Mouse (Mus musculus): Measurements from ENCODE around the gene Vps37b.
"Not testable (repeated sequence)": the region's sequence is repeated elsewhere in the genome, so short reads cannot be mapped to it uniquely, and the experiment has no call there.

The Vps37b gene

GRCm38 (mm10) chr5:124032001-124032508, at the start of gene Vps37b:
TSS of gene Vps37b (minus strand) at chr5:124032270.
- DNase-seq (ENCODE audit: low spot score in 2 of 2) = peak; percentile 95 to 96

DNA sequence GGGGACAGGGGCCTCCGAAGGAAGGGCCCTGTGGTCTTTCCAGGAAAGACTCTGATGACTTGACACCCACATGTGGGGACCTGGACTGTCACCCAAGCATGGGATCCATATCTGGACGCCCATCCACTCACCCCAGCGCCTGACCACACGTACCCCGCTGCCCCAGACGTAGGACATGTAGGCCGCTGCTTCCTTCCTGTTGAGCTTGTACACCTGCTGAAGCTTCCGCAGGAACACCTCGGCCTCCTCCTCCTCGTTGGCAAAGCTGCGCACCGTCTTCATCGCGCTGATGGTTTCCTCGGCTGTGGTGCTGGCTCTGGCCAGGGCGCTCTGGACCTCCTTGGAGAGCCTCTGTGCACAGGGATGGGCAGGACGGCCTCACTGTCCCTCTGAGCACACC, 47.8 kb upstream of the Vps37b start:
- DNase-seq (ENCODE audit: low spot score in 2 of 2) = no peak

DNA sequence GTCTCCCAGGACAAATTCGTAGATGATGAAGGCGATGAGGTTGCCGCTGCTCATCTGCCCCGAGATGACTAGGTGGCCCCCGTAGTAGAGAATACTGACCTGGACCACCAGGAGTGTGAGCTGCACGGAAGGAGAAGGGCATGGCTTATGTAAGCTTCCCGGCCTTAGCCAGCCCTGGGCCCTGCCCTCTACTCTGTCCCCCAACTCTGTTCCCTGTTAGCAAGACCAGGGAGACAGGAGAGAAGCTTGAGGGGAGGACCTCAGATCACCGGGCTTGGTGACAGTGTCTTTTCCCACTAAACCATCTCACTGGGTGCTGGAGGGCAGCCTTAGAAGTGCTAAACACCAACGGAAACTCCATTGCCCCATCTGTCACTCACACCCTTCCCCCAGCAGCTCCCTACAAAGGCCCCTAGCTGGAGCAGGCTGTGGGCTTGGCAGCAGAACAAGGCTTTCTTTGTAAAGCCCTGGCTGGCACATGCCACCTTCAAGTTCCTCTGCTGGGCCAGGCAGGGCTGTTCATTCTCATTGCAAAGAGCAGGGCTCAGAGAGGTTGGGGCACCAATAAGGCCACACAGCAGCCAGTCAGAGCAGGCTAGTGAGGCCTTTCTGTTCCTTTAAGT, 46.8 kb upstream of the Vps37b start:
- peak in 1 of 2 experiments; percentile 70 for DNase-seq (ENCODE audit: low spot score in 2 of 2)

GRCm38 (mm10) chr5:124077856-124078460, 45.9 kb upstream of the Vps37b start:
- DNase-seq (ENCODE audit: low spot score in 2 of 2) = no peak

DNA sequence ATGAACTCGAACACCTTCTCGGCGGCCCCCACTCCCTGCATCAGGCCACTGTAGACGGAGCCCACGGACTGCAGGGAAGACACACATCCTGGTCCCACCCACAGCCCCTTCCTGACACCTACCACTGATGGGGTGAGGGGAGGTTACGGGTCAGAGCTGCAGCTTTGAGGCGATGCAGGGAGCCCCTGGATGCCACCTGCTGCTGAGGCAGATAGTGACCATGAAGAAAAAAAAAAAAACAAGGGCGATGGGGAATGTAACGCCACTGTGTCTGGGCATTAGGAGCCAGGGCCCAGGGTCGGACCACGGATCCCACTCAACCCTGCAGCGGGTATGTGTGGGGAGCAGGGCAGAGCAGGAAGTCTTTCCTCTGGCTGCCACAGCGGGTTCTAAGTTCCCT, 45.2 kb upstream of the Vps37b start:
- no peak for DNase-seq (ENCODE audit: low spot score in 2 of 2)

GRCm38 (mm10) chr5:124076559-124076958, 44.5 kb upstream of the Vps37b start:
- no peak for DNase-seq (ENCODE audit: low spot score in 2 of 2)

- no peak for DNase-seq (ENCODE audit: low spot score in 2 of 2)
Observed at GRCm38 (mm10) chr5:124075716-124076115, 43.6 kb upstream of the Vps37b start.

DNA sequence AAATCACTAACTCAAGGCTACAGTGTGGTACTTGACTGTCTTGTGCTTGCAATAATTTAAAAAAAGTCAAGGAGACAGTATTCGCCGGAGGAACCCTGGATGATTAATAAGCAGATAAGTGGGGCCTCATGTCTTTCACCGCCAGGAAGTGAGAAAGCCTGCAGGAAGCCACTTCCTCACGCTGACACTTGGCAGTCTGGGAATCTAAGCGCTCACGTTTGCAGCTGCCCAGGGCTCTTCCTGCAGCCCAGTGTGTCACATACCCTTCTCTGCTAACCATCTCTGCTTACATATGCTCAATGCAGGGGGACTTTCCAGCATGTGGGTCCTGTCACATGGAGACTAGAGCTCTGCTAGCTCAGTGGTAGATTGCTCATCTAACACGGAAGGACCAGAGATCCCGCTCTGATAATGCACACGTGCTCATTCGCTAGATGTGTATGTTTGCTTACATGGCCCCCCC, 42.8 kb upstream of the Vps37b start:
- DNase-seq (ENCODE audit: low spot score in 2 of 2) = no peak

GRCm38 (mm10) chr5:124073682-124074081, 41.6 kb upstream of the Vps37b start:
- no peak for DNase-seq (ENCODE audit: low spot score in 2 of 2)

DNA sequence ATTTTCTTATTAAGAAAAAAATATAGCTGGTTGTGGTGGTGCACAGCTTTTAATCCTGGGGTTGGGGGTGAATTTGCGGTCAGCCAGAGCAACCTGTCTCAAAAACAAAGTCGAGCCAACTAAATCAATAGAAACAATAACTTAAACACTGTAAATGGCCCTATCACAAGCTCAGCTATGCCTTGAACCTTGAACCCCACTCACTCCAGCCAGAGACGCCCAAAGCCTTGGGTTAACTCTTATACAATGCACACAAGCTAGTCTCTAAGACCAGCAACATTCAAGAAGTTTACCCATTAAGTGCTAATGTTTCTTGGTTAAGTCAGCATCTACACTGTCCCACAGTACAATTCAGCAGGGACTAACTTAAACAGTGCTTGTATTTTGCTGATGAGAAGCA, 37.6 kb upstream of the Vps37b start:
- no peak for DNase-seq (ENCODE audit: low spot score in 2 of 2)

GRCm38 (mm10) chr5:124062037-124062824, 30.2 kb upstream of the Vps37b start:
- DNase-seq (ENCODE audit: low spot score in 2 of 2) = peak in 1 of 2 experiments; percentile 51

DNA sequence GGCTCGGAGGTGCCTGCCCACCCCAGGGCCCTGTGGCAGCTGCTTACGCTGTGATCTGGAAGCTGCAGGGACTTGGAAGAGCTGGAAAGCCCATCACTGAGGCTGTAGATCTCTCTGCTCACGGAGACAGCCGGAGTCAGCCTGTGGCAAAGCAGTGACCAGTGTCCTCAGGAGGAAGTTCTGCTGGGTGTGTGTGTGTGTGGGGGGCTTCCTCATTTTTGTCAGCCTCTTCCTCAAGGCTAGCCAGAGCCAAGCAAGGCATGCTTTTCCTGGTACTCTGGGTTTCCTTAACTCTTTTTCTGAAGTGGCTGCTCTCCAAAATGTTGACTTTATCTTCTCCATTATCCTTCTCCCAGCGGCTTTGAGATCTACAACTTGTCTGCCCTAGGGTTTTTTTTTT, 27.6 kb upstream of the Vps37b start:
- no peak for DNase-seq (ENCODE audit: low spot score in 2 of 2)

DNA sequence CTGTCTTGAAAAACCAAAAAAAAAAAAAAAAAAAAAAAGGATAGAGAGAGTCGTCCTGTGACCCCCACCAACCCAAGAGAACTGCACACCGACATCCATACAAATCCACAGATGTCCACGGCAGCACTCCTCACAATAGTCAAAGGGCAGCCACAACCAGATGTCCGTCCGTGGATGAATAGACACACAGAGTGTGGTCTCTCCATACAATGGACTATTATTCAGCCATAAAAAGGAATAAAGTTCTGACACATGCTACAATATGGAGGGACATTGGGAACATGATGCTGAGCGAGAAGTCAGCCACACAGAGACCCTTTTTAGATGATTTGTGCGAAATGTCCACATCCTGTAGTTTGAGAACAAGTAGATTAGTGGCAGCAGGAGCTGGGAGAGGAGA, 26.7 kb upstream of the Vps37b start:
- no peak for DNase-seq (ENCODE audit: low spot score in 2 of 2)

GRCm38 (mm10) chr5:124056956-124057355, 24.9 kb upstream of the Vps37b start:
- no peak for DNase-seq (ENCODE audit: low spot score in 2 of 2)

GRCm38 (mm10) chr5:124056219-124056618, 24.1 kb upstream of the Vps37b start:
- DNase-seq (ENCODE audit: low spot score in 2 of 2) = no peak

GRCm38 (mm10) chr5:124052641-124053040, 20.6 kb upstream of the Vps37b start:
- not testable (repeated sequence) for DNase-seq (ENCODE audit: low spot score in 2 of 2)

DNA sequence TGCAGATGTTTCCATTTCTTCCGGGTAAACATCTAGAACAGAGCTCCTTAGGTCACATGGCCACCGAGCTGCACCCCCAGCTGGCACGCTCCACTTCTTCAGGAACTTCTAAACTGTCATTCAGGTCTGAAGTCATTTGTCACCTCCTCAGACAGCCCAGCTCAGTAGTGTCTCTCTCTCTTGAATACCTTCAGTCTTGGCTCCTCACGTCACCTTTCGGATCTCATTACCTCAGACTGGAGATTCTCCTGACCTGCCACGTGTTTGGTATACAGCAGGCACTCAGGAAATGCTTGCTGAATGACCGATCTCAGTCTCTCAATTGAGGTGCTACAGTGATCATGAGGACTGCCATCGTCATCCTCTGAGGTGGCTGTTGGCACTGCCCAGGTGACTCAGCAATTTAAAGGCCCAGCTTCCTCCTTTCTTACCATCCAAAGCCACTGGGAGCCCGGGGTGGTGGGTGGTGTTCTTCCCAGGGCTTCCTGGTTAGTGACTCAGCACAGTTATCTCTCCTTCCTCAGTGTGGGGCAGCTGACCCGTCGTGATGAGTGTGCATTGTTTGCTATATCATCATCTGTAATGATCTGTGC, 19.9 kb upstream of the Vps37b start:
- no peak for DNase-seq (ENCODE audit: low spot score in 2 of 2)

DNA sequence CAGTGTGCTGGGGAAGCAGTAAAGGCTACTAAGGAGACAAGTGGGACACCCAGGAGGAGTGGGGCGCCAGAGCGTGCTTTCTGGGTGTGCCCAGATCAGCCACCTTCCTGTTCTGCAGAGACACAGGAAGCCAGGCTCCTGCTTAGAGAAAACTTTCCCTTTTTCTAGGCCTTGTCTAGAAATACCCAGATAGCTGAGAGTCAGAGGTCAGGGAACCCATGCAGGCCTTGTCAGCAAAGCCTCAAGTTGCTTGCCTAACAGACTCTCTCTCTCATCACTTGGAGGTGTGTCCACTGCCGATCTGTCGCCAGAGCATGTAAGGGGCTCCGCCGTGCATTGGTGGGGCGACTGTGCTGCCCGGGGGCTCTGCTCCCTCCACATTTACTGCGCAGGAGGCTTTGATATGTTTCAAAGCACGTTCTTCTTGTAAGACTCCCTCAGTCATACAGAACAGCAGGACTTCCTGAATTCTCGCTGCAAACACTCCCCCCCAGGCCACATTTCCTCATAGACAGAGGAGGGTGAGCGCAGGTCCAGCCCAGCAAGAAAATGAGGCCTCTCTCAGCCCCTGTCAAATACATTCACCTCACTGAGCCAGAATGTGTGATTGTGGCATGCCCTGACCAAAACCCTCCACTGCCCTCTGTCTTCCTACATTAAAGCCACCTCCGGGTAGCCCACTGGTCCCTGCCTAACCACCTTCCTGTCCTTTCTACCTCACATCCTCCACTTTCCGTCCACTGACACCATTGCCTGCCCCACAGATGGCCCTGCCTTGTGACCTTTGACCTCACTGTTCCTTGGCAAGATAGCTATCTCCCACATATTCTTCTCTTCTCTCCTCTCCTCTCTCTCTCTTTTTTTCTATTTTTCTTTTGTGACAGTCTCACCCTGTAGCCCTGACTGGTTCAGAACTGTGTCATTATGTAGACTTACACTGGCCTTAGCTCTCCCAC, 18.3 kb upstream of the Vps37b start:
- no peak for DNase-seq (ENCODE audit: low spot score in 2 of 2)

GRCm38 (mm10) chr5:124049249-124050045, 17.4 kb upstream of the Vps37b start:
- no peak for DNase-seq (ENCODE audit: low spot score in 2 of 2)

GRCm38 (mm10) chr5:124046741-124047401, 14.8 kb upstream of the Vps37b start:
- no peak for DNase-seq (ENCODE audit: low spot score in 2 of 2)
